In the genomic region with DNA sequence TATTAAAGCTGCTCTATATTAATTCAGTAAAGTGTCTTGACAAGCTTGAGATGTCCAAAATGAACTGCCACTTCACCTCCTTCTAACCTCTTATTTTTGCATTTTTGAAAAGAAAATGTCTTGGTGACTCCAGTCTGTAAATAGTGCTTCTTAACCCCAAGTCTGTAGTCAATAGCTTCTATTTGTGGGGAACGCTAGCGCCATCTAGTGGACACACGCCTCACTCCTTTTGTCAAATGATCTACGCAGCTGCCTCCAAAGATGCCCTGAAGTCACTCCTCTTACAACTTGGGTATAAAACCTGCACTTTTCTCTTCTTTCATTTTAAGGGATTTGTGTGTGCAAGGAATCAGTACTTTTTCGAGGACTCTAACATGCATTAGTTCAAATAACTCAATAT, we compare ENCODE assay signal across 9 mouse cellular contexts.
DNase-seq lines count a peak whose midpoint lies in the region; ATAC-seq and TF ChIP-seq lines count a peak whose summit lies in the region.
"Had no signal": no experiment of that assay in that cellular context is flagged by ENCODE, and none has a peak within 500 bp of the region (broad histone marks: within the 10 kb centered on the region; RNA-seq: fewer than 3 reads in every experiment).

No protein-coding gene starts in this region.

- ATAC-seq in neural tube, embryonic 15.5 days (ENCODE audit: low FRiP score) = no peak
- no peak for ATAC-seq in embryonic facial prominence, embryonic 14.5 days (ENCODE audit: low read depth)
- peak; percentile 77 for ATAC-seq in hindbrain, embryonic 14.5 days (ENCODE audit: low FRiP score)
- peak; percentile 41; the same call in 1 of the 2 replicates for ATAC-seq in midbrain, postnatal 0 days (ENCODE audit: low FRiP score)

- H3K4me3 ChIP-seq in neural tube, embryonic 15.5 days (replicated peaks) = no peak overlapping the region
- no peak overlapping the region for H3K4me3 ChIP-seq in bone marrow macrophage, adult 2 months (ENCODE audit: insufficient read depth, low read length)
- no peak overlapping the region for H3K4me3 ChIP-seq in embryonic facial prominence, embryonic 14.5 days (ENCODE audit: low read depth, low read length)
- no peak overlapping the region for H3K4me3 ChIP-seq in hindbrain, embryonic 14.5 days (replicated peaks; ENCODE audit: low read length)
- no peak overlapping the region for H3K4me3 ChIP-seq in limb, embryonic 10.5 days
- H3K4me3 ChIP-seq in midbrain, postnatal 0 days (ENCODE audit: low read depth, low read length) = no peak overlapping the region
- H3K4me3 ChIP-seq: erythroblast, embryonic 14.5 days had no signal

- TF ChIP-seq POLR2A in bone marrow macrophage, adult 2 months (IDR thresholded peaks at IDR 0.05; ENCODE audit: borderline replicate concordance, low read depth, low read length) = no peak

- H3K9ac ChIP-seq in neural tube, embryonic 15.5 days (replicated peaks) = no peak overlapping the region
- no peak overlapping the region for H3K9ac ChIP-seq in embryonic facial prominence, embryonic 14.5 days (ENCODE audit: low read depth, low read length)
- H3K9ac ChIP-seq in hindbrain, embryonic 14.5 days = no peak overlapping the region
- no peak overlapping the region for H3K9ac ChIP-seq in midbrain, postnatal 0 days (replicated peaks; ENCODE audit: low read length, poor library complexity, severe bottlenecking)

- no peaks in the 10 kb centered on the region for H3K36me3 ChIP-seq in neural tube, embryonic 15.5 days
- H3K36me3 ChIP-seq in embryonic facial prominence, embryonic 14.5 days (ENCODE audit: control insufficient read depth, insufficient read depth, low read length) = no peaks in the 10 kb centered on the region
- no peaks in the 10 kb centered on the region for H3K36me3 ChIP-seq in hindbrain, embryonic 14.5 days (replicated peaks; ENCODE audit: control insufficient read depth, insufficient read depth)
- no peaks in the 10 kb centered on the region for H3K36me3 ChIP-seq in limb, embryonic 10.5 days
- no peaks in the 10 kb centered on the region for H3K36me3 ChIP-seq in midbrain, postnatal 0 days (ENCODE audit: insufficient read depth, low read length)

- H3K27ac ChIP-seq in neural tube, embryonic 15.5 days (replicated peaks) = no peak overlapping the region
- H3K27ac ChIP-seq in bone marrow macrophage, adult 2 months (ENCODE audit: insufficient read depth, low read depth, low read length) = no peak overlapping the region
- no peak overlapping the region for H3K27ac ChIP-seq in embryonic facial prominence, embryonic 14.5 days (replicated peaks; ENCODE audit: low read depth, low read length)
- no peak overlapping the region for H3K27ac ChIP-seq in hindbrain, embryonic 14.5 days
- no peak overlapping the region for H3K27ac ChIP-seq in limb, embryonic 10.5 days
- no peak overlapping the region for H3K27ac ChIP-seq in midbrain, postnatal 0 days (ENCODE audit: low read depth, low read length)

- peak; percentile 80 for DNase-seq in neural tube, embryonic 10.5 days (ENCODE audit: extremely low spot score, low spot score)
- peak; percentile 85 for DNase-seq in embryonic facial prominence, embryonic 14.5 days (ENCODE audit: low spot score)
- DNase-seq in hindbrain, embryonic 14.5 days (ENCODE audit: low spot score) = peak; percentile 91
- peak; percentile 86 for DNase-seq in limb, embryonic 10.5 days (ENCODE audit: low spot score)
- DNase-seq in midbrain, postnatal 0 days (ENCODE audit: low spot score) = peak; percentile 89
- DNase-seq in thymus, postnatal 25 days = peak; percentile 8

- H3K4me2 ChIP-seq in neural tube, embryonic 15.5 days = no peak overlapping the region
- H3K4me2 ChIP-seq in embryonic facial prominence, embryonic 14.5 days (ENCODE audit: low read depth, low read length) = no peak overlapping the region
- no peak overlapping the region for H3K4me2 ChIP-seq in hindbrain, embryonic 14.5 days (replicated peaks)
- no peak overlapping the region for H3K4me2 ChIP-seq in midbrain, postnatal 0 days (ENCODE audit: low read depth, low read length, poor library complexity, severe bottlenecking)

- 2% methylated on average over 5 of the region's 5 CpGs for WGBS in neural tube, embryonic 15.5 days
- 3% methylated on average over 5 of the region's 5 CpGs for WGBS in embryonic facial prominence, embryonic 14.5 days
- 1% methylated on average over 5 of the region's 5 CpGs for WGBS in hindbrain, embryonic 14.5 days
- 5% methylated on average over 5 of the region's 5 CpGs for WGBS in limb, embryonic 10.5 days
- WGBS in midbrain, postnatal 0 days = 6% methylated on average over 5 of the region's 5 CpGs

- H3K9me3 ChIP-seq in neural tube, embryonic 15.5 days (replicated peaks) = no peaks in the 10 kb centered on the region
- H3K9me3 ChIP-seq in embryonic facial prominence, embryonic 14.5 days (ENCODE audit: control insufficient read depth, low read length) = no peaks in the 10 kb centered on the region
- H3K9me3 ChIP-seq in hindbrain, embryonic 14.5 days (ENCODE audit: control insufficient read depth, low read length) = no peaks in the 10 kb centered on the region
- no peaks in the 10 kb centered on the region for H3K9me3 ChIP-seq in limb, embryonic 10.5 days (replicated peaks)
- H3K9me3 ChIP-seq in midbrain, postnatal 0 days (ENCODE audit: low read length) = no peaks in the 10 kb centered on the region

- 0 out of 2 replicates have a peak, but pooled peaks cover 3% of the 10 kb centered on the region for H3K27me3 ChIP-seq in neural tube, embryonic 15.5 days (replicated peaks)
- H3K27me3 ChIP-seq in embryonic facial prominence, embryonic 14.5 days (replicated peaks; ENCODE audit: control insufficient read depth, insufficient read depth, low read length) = no peaks in the 10 kb centered on the region
- H3K27me3 ChIP-seq in hindbrain, embryonic 14.5 days (ENCODE audit: control insufficient read depth, insufficient read depth, low read length) = no peaks in the 10 kb centered on the region
- no peaks in the 10 kb centered on the region; the same call in 1 of the 2 replicates for H3K27me3 ChIP-seq in limb, embryonic 10.5 days (ENCODE audit: low read depth, poor library complexity, severe bottlenecking)
- H3K27me3 ChIP-seq in midbrain, postnatal 0 days (ENCODE audit: insufficient read depth, low read length) = no peaks in the 10 kb centered on the region

- no peaks in the 10 kb centered on the region for H3K4me1 ChIP-seq in neural tube, embryonic 15.5 days
- no peaks in the 10 kb centered on the region for H3K4me1 ChIP-seq in bone marrow macrophage, adult 2 months (ENCODE audit: control insufficient read depth, insufficient read depth, low read length)
- H3K4me1 ChIP-seq in embryonic facial prominence, embryonic 14.5 days (ENCODE audit: control insufficient read depth, insufficient read depth, low read length) = no peaks in the 10 kb centered on the region
- no peaks in the 10 kb centered on the region for H3K4me1 ChIP-seq in hindbrain, embryonic 14.5 days (replicated peaks; ENCODE audit: control insufficient read depth, insufficient read depth, low read length)
- no peaks in the 10 kb centered on the region; the same call in 1 of the 2 replicates for H3K4me1 ChIP-seq in limb, embryonic 10.5 days
- no peaks in the 10 kb centered on the region for H3K4me1 ChIP-seq in midbrain, postnatal 0 days (ENCODE audit: insufficient read depth, low read length)

- TF ChIP-seq CTCF in bone marrow macrophage, adult 2 months (IDR thresholded peaks at IDR 0.05; ENCODE audit: low read depth, low read length) = peak; percentile 25; the same call in 1 of the 2 replicates
- TF ChIP-seq CTCF in midbrain, postnatal 0 days (IDR thresholded peaks at IDR 0.05) = peak; percentile 96

Comparison
In these comparisons a context has a peak if more than half of its experiments do, and no peak if none do; other contexts are left out.
1. DNase-seq: peak in every context shown above with its lines; median percentile 91 in hindbrain, embryonic 14.5 days; 89 in midbrain, postnatal 0 days; 86 in limb, embryonic 10.5 days; 85 in embryonic facial prominence, embryonic 14.5 days; 80 in neural tube, embryonic 10.5 days; 8 in thymus, postnatal 25 days.
2. ATAC-seq: peak in hindbrain, embryonic 14.5 days (single experiment) and midbrain, postnatal 0 days (single experiment); none in neural tube, embryonic 15.5 days (single experiment) and embryonic facial prominence, embryonic 14.5 days (single experiment).